Mouse (Mus musculus) gastrocnemius, postnatal 36 days (tissue): ENCODE data around the gene Spata33. TPM values are rescaled to one million over a fixed set of nuclear protein-coding genes. Genes with fewer than 3 reads are reported as not detected.
"Not testable (repeated sequence)": the region's sequence is repeated elsewhere in the genome, so short reads cannot be mapped to it uniquely, and the experiment has no call there.

Experiments used
- DNase-seq, 2 experiments: peaks; one replicate each; pipeline ENCODE4 v3.0.0; 2022
- intact Hi-C: fragments of 180-260 bp; cut with DNase I; formaldehyde crosslinking; loops from one replicate; pipeline ENCODE4 v1.15.1; 2025
- total RNA-seq, 2 experiments: library from RNA; stranded (reverse); gene quantifications; 2 replicates each; pipeline ENCODE4 v1.2.3; 2021

Gene Spata33
- total RNA-seq, 2 experiments from 2014 or later = 0.72 to 1.2 TPM

- intact Hi-C loops, DNase-seq: not testable (repeated sequence)
Observed at GRCm38 (mm10) chr8:123257593-123257992, 45.0 kb downstream of the Spata33 start.

DNA sequence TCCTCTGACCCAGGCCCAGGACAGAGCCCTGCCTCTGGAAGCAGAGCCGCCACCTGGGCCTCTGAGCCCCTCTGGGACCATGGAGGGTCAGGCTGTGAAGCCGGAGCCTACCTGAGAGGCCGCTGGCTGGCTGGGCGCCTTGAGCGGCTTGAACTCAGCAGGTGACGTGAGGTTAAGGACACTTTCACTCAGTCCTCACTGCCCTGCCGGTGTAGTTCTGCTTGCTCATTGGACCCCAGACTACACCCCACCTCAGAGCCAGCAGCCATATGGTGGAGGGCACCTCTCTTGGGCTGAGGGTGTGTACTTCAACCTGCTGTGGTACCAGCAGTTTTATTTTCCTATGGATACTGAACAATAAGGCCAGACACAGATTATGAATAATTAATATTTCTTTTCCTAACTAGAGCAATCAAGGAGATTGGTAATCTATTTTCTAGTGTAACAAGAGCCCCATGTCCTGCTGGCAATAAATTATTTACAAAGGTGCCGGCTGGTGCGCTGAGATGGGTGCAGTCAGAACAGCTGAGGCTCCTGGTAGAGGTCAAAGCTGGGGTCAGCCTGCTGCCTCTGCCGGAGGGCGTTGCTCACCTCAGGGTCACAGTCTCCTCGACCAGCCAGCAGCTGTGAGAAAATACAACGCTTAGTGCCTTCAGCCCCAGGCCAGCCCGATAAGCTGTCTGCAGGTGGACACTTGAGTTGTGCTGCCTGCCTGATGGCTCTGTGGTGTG is 55.5 kb downstream of the Spata33 start:
- intact Hi-C loops = no loop called here
- DNase-seq = no peak

DNA sequence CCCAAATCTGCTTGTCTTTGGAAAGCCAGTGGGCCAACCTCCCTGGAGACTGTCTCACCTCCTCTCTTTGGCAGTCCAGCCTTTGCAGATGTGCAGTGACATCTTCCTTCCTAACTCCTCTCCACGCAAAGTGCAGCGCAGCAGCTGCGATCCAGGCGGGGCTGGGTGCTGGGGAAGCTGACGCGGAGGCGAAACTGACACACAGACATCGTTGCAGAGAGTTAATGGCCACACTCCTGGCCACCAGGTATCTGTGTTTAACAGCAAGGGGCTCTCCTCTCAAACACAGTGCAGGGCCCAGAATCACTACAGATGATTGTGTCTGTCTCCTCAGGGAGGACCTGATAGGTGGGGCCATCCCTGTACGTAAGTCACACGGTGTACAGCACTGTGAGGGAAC is 58.5 kb downstream of the Spata33 start:
- no peak for DNase-seq
- intact Hi-C loops = no loop called here

Other genes starting within 250 kb of the Spata33 start
- gene Ankrd11, start 170.6 kb upstream of the Spata33 start, total RNA-seq = 10 to 100 TPM; 47.4 to 55.4 TPM
- gene Spg7, start 149.9 kb upstream of the Spata33 start, total RNA-seq = 10 to 100 TPM; 60.6 to 71.8 TPM
- 100 to 1,000 TPM; 328 to 417 TPM for gene Rpl13, start 110.5 kb upstream of the Spata33 start, total RNA-seq
- gene Cpne7, start 95.5 kb upstream of the Spata33 start, total RNA-seq = under 1 TPM in 1 of 2 experiments, not detected in 1; 0.23 TPM
- gene Sult5a1, start 54.5 kb upstream of the Spata33 start, total RNA-seq = 1 to 10 TPM; 2.8 to 3.0 TPM
- gene Dpep1, start 26.6 kb upstream of the Spata33 start, total RNA-seq = 10 to 100 TPM; 11.7 to 14.6 TPM
- 10 to 100 TPM; 47.8 to 49.7 TPM for gene Chmp1a, start 69 bp upstream of the Spata33 start, total RNA-seq
- gene Cdk10, start 12.0 kb downstream of the Spata33 start, total RNA-seq = 10 to 100 TPM; 10.6 to 12.7 TPM
- 1 to 10 TPM; 1.3 to 1.4 TPM for gene Spata2l, start 23.4 kb downstream of the Spata33 start, total RNA-seq
- gene Zfp276, start 41.4 kb downstream of the Spata33 start, total RNA-seq = 1 to 10 TPM; 5.0 to 5.1 TPM
- 10 to 100 TPM; 16.3 to 17.8 TPM for gene Vps9d1, start 41.5 kb downstream of the Spata33 start, total RNA-seq
- under 1 TPM; 0.28 to 0.42 TPM for gene Fanca, start 105.7 kb downstream of the Spata33 start, total RNA-seq
- under 1 TPM in 1 of 2 experiments, not detected in 1; 0.27 TPM for gene Spire2, start 119.9 kb downstream of the Spata33 start, total RNA-seq
- 100 to 1,000 TPM; 136 to 137 TPM for gene Tcf25, start 160.9 kb downstream of the Spata33 start, total RNA-seq
- gene Mc1r, start 194.3 kb downstream of the Spata33 start, total RNA-seq = not detected
- gene Tubb3, start 198.6 kb downstream of the Spata33 start, total RNA-seq = under 1 TPM in 1 of 2 experiments, not detected in 1; 0.20 TPM
- gene Def8, start 210.7 kb downstream of the Spata33 start, total RNA-seq = 10 to 100 TPM; 35.7 to 40.3 TPM